8 mouse cellular contexts compared by ENCODE assay signal in genomic region chr14:121455527-121455926, GRCm38 (mm10). TPM values are rescaled to one million over a fixed set of nuclear protein-coding genes. Genes with fewer than 3 reads are reported as not detected.
DNase-seq lines count a peak whose midpoint lies in the region; ATAC-seq lines count a peak whose summit lies in the region.

No protein-coding gene starts in this region.

- intact Hi-C loops in left cerebral cortex, postnatal 4 days (cut with DNase I): loop anchor here (5.0 kb wide), 1 partner anchor 178 kb away; no protein-coding TSS in a partner anchor

- DNase-seq in ovary, postnatal 36 days (ENCODE audit: low spot score): peak; percentile 59
- DNase-seq in ovary, postnatal 10 days (ENCODE audit: low spot score): no peak
- peak; percentile 74 for DNase-seq in brain, adult 2 months (ENCODE audit: low read depth, low spot score)
- peak; percentile 87 for DNase-seq in induced T-regulatory cell, adult 2 months (ENCODE audit: low read depth)
- peak; percentile 51 for DNase-seq in left cerebral cortex, postnatal 4 days
- peak; percentile 72 for DNase-seq in retina, postnatal 1 day
- peak; percentile 37 for DNase-seq in urinary bladder, adult 2 months (ENCODE audit: low spot score)

- ATAC-seq in erythroblast, adult 5-6 weeks (replicated peaks; ENCODE audit: low FRiP score, poor library complexity, severe bottlenecking): peak; percentile 73

RNA-seq across cellular contexts. Expression of gene Slc15a1, which starts 49.5 kb away (rescaled TPM):
- total RNA-seq in erythroblast, adult 5-6 weeks (2015; ENCODE audit: low replicate concordance): not detected in 2 replicates
- total RNA-seq in erythroblast, adult 5-6 weeks (2017; ENCODE audit: low replicate concordance): not detected in 2 replicates
- total RNA-seq in left cerebral cortex, postnatal 4 days (2021): under 1 TPM in 1 of 2 experiments, not detected in 1; 0.28 TPM
- polyA plus RNA-seq in urinary bladder, adult 2 months (2012; rRNA removed): 0.04 TPM in 2 replicates
